Mouse (Mus musculus): ENCODE data around the gene Rpf1. TPM values are rescaled to one million over a fixed set of nuclear protein-coding genes. Genes with fewer than 3 reads are reported as not detected.

Rpf1 gene
- total RNA-seq, 2 experiments from 2014 or later, result 64.3 to 70.2 TPM

DNA sequence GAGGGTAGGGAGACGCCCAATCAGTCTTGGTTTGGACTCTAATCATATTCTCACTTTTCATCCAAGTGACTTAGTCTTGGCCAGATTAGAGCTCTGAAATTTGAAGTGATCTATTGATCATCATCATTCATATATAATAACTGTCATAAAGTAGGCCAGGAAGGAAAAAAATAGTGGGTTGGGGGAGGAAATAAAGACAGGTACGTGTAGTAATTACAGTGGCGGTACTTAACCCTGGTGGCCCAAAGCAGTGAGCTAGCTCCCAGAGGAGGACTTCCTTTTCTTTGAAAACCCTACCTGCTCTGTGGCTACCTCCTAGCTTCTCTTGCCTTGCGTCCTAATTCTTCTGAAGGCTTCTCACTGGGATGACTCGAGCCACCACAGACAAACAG lies 20.4 kb downstream of the Rpf1 start:
- ATAC-seq (ENCODE audit: poor library complexity, severe bottlenecking), result no peak; the same call in 1 of the 2 replicates

DNA sequence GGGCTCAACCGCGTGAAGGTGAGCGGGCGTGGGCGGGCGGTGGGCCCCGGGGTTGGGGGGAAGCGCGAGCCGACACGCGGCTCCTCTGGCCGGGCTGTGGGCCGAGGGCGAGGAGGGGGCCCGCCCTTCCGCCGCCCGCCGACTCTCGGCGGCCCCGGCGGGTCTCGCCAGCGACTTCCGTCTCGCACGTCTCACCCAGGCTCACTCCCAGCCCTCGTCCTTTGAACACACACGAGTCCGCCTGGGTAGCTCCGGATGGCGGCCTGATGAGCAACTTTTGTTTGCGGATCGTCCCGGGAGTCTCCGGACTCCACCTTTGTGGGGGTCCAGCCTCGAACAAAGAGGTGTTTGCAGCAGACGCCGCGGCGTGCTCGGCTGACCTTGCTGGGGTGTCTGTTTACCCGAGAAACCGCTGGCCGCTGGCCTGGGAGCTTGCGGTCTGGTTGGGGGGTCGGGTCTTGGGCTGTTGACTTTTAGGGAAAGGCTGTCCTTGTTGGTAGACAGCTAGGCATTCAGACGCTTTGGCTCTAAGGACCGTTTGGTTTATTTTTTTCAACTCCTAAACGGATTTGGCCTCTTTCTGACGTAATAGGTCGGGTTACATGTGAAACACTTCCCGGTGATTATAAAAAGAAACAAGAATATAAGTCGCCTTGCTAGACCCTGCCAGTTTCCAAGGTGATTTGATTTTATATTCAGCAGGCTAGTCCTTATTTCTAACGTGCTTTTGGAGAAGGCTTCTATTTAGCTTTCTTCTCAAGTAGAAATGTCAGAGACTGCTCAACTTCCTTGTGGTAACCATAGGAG lies 21.0 kb downstream of the Rpf1 start:
- peak; percentile 53 for ATAC-seq (ENCODE audit: poor library complexity, severe bottlenecking)

DNA sequence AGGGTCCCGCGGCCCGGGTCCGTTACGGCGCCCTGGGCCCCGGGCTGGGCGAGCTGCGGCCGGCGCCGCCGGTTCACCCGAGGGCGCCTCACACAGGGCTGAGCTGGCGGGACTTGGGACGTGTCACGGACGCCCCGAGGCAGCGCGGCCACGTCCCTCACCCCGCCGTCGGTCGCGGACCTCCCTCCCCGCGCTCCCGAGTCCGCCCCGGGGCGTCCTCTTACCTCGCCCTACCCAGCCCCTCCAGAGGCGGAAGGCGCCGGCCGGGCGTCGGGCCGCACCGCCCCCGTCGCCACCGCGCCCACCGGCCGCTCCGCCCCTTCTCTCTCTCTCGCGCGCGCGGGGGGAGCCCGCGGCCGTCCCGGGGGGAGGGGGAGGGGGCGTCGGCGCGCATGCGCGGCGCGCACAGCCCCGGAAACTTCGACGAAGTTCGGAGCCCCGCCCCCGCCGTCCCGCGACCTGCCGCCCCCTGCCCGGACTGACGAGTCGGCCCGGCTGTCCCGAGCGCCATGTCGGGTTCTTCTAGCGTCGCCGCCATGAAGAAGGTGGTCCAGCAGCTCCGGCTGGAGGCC lies 21.7 kb downstream of the Rpf1 start, which contains the start of the genes Spata1 and Gng5:
Gene Spata1 (minus strand): TSS at position 323 of the 572 bp plus-strand sequence.
Gene Gng5 (plus strand): TSS at position 377 of the 572 bp plus-strand sequence.
- peak; percentile 82 for ATAC-seq (ENCODE audit: poor library complexity, severe bottlenecking)

DNA sequence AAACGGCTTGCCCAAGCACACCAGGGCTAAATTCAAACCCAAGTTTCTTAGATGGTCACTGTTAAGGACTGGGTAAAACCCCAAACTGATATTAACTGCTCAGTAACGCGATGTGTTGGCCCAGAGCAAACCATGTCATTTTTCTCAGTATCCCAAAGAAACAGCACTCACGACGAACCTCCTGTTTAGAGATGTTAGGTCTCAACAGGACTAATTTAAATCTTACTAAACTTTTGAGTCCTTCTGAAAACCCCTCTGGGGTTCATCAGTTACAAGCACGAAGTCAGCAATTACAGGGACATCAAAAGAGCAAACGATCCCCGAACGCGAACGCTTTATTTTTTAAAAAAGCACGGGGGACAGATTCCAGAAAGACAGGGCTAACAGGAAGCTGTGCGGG lies 22.2 kb downstream of the Rpf1 start:
- ATAC-seq (ENCODE audit: poor library complexity, severe bottlenecking), result no peak

DNA sequence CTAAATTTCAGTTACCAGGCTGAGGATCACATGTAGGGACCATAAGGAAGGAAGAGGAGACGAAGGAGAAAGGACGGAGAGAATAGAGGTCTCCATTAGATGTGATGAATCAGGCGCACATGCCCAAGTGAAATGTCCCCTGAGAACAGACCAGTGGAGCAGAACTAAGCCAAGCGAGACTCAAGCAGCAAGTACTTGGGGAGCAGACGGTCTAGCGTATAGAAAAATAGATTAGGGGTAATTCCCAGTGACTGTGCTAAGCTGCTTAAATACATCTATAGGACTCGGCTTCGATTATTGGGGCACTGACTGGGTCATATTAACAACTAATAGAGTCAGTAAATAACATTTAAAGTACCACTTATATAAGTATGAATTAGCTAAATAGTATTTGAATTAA lies 26.3 kb downstream of the Rpf1 start:
- ATAC-seq (ENCODE audit: poor library complexity, severe bottlenecking), result no peak

DNA sequence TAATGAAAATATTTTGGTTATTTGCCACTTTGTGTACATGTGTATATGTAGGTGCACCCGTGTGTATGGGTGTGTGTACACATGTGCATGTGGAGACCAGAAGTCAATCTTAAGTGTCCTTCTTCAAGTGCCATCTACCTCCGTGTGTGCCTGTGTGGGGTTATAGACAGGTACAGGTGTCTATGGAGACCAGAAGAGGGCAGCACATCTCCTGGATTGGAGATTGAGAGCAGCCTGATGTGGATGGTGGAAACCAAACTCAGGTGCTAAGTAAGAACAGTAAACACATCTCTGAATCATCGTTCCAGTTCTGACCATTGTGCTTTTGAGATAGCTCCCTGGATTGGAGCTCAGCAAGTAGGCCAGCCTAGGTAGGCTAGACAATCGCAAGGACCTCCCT lies 34.8 kb downstream of the Rpf1 start:
- ATAC-seq (ENCODE audit: poor library complexity, severe bottlenecking), result peak; percentile 66

DNA sequence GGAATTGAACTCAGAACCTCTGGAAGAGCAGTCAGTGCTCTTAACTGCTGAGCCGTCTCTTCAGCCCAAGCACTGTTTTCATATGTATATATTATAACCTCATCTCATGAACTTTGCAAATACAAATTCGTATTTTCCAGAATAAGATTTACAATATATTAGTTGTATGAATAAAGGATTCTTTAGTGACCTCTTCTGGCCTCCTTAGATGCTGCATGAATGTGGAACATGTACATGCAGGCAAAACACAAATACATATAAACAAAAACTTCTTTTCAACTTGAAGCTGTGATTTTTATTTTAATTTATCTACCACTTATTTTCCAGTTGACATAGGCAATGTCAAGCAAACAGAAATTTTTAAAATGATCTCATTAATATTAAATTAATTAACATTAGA lies 39.2 kb downstream of the Rpf1 start:
- ATAC-seq (ENCODE audit: poor library complexity, severe bottlenecking), result no peak

DNA sequence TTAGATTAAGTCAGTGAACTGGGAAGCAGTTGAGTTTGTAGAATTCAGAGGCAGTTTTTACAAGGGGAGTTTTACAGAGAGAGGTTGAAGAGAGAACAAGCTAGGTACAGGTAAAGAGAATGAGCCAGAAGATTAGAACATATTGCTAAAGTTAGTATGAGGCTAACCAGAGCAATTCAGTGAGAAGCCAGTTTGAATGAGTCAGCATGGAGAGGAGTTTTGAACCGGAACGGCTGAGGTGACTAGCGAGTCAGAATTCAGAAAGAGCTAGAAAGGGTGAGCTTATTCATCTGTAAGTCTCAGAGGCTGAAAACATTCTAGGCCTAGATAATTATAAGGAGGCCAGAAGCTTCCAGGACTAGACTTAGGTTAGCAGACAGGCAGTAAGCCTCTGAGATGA lies 46.8 kb downstream of the Rpf1 start:
- no peak for ATAC-seq (ENCODE audit: poor library complexity, severe bottlenecking)

DNA sequence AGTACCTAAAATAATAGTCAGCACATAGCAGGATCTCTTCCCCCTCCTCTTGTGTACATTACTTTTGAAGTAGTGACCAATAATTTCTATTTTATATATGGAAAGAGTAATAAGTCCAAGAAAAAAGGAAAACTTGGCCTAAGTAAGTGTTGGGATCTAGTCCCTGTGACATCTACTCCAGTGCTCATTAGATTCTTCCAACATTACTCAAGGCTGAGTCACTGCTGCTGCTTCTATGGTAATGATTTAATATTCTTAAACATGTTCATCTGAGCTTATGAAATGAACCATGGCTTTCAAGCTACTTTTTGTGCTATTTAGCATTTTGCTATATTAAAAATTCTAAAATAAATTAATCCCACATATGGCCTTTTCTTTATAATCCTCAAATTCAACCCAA lies 47.5 kb downstream of the Rpf1 start:
- ATAC-seq (ENCODE audit: poor library complexity, severe bottlenecking), result no peak

DNA sequence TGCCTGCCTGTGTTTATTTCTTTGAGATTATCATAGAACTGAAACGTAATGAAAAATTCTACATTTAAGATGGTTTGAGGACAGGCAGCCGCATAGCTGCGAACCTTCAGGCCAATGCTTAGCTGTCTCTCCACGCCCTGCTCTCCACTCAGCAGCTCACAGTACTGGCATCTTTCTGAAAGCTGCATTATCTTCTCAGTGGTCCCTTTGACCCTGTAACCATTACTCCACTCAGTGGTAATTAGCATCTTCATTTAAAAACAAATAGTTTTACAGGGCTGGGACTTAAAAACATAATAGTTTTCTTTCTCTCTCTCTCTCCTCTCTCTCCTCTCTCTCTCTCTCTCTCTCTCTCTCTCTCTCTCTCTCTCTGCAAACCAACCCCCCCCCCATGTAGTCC lies 48.6 kb downstream of the Rpf1 start:
- ATAC-seq (ENCODE audit: poor library complexity, severe bottlenecking), result no peak

DNA sequence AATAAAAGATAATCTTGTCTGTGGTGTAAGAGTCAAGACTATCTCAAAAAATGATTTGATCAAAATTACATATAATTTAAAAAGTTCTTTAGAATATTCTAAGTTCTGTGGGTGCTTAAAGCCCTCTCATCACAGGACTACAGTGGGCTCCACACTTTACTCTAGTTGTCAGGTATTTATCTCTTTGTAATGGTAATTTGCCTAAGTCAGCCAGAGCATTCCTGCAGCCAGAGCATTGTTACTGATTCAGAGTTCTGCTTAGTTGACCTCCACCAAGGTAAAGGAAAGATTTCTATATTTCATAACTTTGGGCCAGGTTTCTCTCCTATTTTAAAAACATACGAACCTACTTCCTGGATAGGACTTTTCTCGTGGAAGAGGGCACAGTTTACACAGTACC lies 52.0 kb downstream of the Rpf1 start:
- no peak for ATAC-seq (ENCODE audit: poor library complexity, severe bottlenecking)

DNA sequence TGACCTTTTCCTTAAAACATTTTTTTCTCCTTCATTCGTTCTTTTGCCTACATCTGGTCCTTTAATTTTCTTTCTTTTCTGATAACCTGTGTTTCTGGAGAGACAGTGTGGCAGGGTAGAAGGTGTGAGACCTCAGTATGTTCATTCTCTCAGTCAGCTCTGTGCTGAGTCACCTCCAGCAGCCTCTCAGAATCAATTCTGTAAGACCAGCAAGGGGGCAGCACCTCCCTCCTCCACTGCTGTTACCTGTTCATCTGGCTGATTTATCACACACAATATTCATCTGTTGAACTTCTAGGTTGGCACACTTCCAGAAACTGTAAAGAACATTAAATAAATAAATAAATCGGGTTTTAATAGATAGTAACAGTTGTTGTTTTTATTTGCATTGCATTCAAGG lies 58.3 kb downstream of the Rpf1 start:
- no peak for ATAC-seq (ENCODE audit: poor library complexity, severe bottlenecking)

Other genes starting within 250 kb of the Rpf1 start
- 6.6 and 9.1 TPM in 2 replicates for gene Ssx2ip, start 116.8 kb downstream of the Rpf1 start, total RNA-seq (2015)
- 12.8 and 15.1 TPM in 2 replicates for gene Ssx2ip, start 116.8 kb downstream of the Rpf1 start, total RNA-seq (2017)
- 27.2 and 37.1 TPM in 2 replicates for gene Ctbs, start 71.6 kb downstream of the Rpf1 start, total RNA-seq (2015)
- gene Ctbs, start 71.6 kb downstream of the Rpf1 start, total RNA-seq (2017), result 25.0 and 26.0 TPM in 2 replicates
- gene Spata1, start 21.7 kb downstream of the Rpf1 start, total RNA-seq (2015), result 6.8 and 12.8 TPM in 2 replicates
- gene Spata1, start 21.7 kb downstream of the Rpf1 start, total RNA-seq (2017), result 6.3 and 16.1 TPM in 2 replicates
- 436 and 445 TPM in 2 replicates for gene Gng5, start 21.6 kb downstream of the Rpf1 start, total RNA-seq (2015)
- 196 and 210 TPM in 2 replicates for gene Gng5, start 21.6 kb downstream of the Rpf1 start, total RNA-seq (2017)
- not detected in 2 replicates for gene Uox, start 49.0 kb upstream of the Rpf1 start, total RNA-seq (2015)
- not detected in 2 replicates for gene Uox, start 49.0 kb upstream of the Rpf1 start, total RNA-seq (2017)
- 0.16 and 0.39 TPM in 2 replicates for gene Dnase2b, start 94.2 kb upstream of the Rpf1 start, total RNA-seq (2015)
- gene Dnase2b, start 94.2 kb upstream of the Rpf1 start, total RNA-seq (2017), result 0.22 and 0.65 TPM in 2 replicates
- gene 4930503B20Rik, start 129.9 kb upstream of the Rpf1 start, total RNA-seq (2015), result 0.34 TPM in 1 of 2 replicates, not detected in the other
- 0.51 TPM in 1 of 2 replicates, not detected in the other for gene 4930503B20Rik, start 129.9 kb upstream of the Rpf1 start, total RNA-seq (2017)
- gene Samd13, start 164.2 kb upstream of the Rpf1 start, total RNA-seq (2015), result 1.7 TPM in 2 replicates
- 1.1 and 2.1 TPM in 2 replicates for gene Samd13, start 164.2 kb upstream of the Rpf1 start, total RNA-seq (2017)

All from megakaryocyte, adult 5-6 weeks (primary cell).